Mouse (Mus musculus): ENCODE measurements around the gene Dchs2.

- no peak for TF ChIP-seq CTCF (IDR thresholded peaks at IDR 0.05; ENCODE audit: low read depth)
- TF ChIP-seq EP300 (IDR thresholded peaks at IDR 0.05; ENCODE audit: low read depth): no peak
Measured at GRCm38 (mm10) chr3:83163676-83164075, 35.9 kb downstream of the Dchs2 start.
